ENCODE assay signal across 8 mouse cellular contexts in the genomic region with DNA sequence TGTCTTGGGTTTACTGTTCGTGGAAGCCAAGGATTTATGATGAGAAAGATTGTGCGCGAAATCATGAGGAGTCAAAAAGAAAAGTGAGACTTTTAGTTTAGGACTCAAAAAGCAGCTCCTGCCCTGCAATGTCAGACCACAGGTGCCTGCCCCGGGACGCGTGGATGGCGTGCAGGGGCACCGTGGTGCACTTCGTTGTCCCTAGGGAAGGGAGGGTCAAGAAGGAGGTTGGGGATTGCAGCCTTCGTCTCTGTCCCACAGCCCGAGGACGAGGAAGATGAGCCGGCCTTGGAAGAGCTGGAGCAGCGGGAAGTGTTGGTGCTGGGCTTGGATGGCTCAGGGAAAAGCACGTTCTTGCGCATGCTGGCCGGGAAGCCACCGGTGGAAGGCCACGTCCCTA. TPM values are rescaled to one million over a fixed set of nuclear protein-coding genes. Genes with fewer than 3 reads are reported as not detected.
A peak's percentile ranks its signal among the peaks of the same experiment; 100 is the strongest.
DNase-seq lines count a peak whose midpoint lies in the region; ATAC-seq lines count a peak whose summit lies in the region.

No protein-coding gene starts in this region.

- H3K4me1 ChIP-seq in brown adipose tissue, adult 24 weeks (ENCODE audit: control insufficient read depth, insufficient read depth, insufficient read length, low read length) = peaks cover 4% of the 10 kb centered on the region; the same call in 1 of the 2 replicates
- H3K4me1 ChIP-seq in hindbrain, embryonic 10.5 days (replicated peaks) = peaks cover 27% of the 10 kb centered on the region
- H3K4me1 ChIP-seq in midbrain, embryonic 11.5 days (ENCODE audit: control insufficient read depth, insufficient read depth, low read length) = peaks cover 8% of the 10 kb centered on the region

- peak; percentile 38; the same call in 1 of the 2 replicates for ATAC-seq in midbrain, embryonic 11.5 days (ENCODE audit: low FRiP score)

- H3K9ac ChIP-seq in midbrain, embryonic 11.5 days (ENCODE audit: low read length) = peak overlapping the region; percentile 91

- peak overlapping the region; percentile 56; the same call in 1 of the 2 replicates for H3K27ac ChIP-seq in brown adipose tissue, adult 24 weeks (replicated peaks; ENCODE audit: low read depth, low read length)
- H3K27ac ChIP-seq in hindbrain, embryonic 10.5 days = peak overlapping the region; percentile 96
- peak overlapping the region; percentile 53; the same call in 1 of the 2 replicates for H3K27ac ChIP-seq in midbrain, embryonic 11.5 days (ENCODE audit: low read depth, low read length)

- peaks cover 18% of the 10 kb centered on the region for H3K27me3 ChIP-seq in hindbrain, embryonic 10.5 days (ENCODE audit: insufficient read depth, poor library complexity, severe bottlenecking)
- no peaks in the 10 kb centered on the region for H3K27me3 ChIP-seq in midbrain, embryonic 11.5 days (ENCODE audit: control insufficient read depth, insufficient read depth, low read length)

- H3K9me3 ChIP-seq in hindbrain, embryonic 10.5 days = no peaks in the 10 kb centered on the region
- no peaks in the 10 kb centered on the region for H3K9me3 ChIP-seq in midbrain, embryonic 11.5 days (ENCODE audit: control insufficient read depth, low read length)

- H3K36me3 ChIP-seq in hindbrain, embryonic 10.5 days = peaks cover 39% of the 10 kb centered on the region
- peaks cover 4% of the 10 kb centered on the region; the same call in 1 of the 2 replicates for H3K36me3 ChIP-seq in midbrain, embryonic 11.5 days (ENCODE audit: control insufficient read depth, insufficient read depth, low read length)

- peak; percentile 20 for DNase-seq in kidney, postnatal 14 days
- DNase-seq in kidney, adult 18-20 months = no peak
- DNase-seq in hindbrain, embryonic 10.5 days (ENCODE audit: low spot score) = no peak
- DNase-seq in midbrain, embryonic 11.5 days (ENCODE audit: low spot score, missing footprints) = no peak
- DNase-seq in spleen, postnatal 36 days (ENCODE audit: low spot score in 2 of 2) = no peak
- no peak for DNase-seq in layer of hippocampus, postnatal 14 days (ENCODE audit: low spot score in 2 of 2)
- no peak for DNase-seq in frontal cortex, postnatal 14 days (ENCODE audit: low spot score in 2 of 2)

- 5% methylated on average over 19 of the region's 19 CpGs for WGBS in hindbrain, embryonic 10.5 days
- 4% methylated on average over 19 of the region's 19 CpGs for WGBS in midbrain, embryonic 11.5 days

- peak overlapping the region; percentile 87 for H3K4me3 ChIP-seq in brown adipose tissue, adult 24 weeks (ENCODE audit: insufficient read depth, low read depth, low read length)
- H3K4me3 ChIP-seq in hindbrain, embryonic 10.5 days = peak overlapping the region; percentile 96
- peak overlapping the region; percentile 94 for H3K4me3 ChIP-seq in midbrain, embryonic 11.5 days (ENCODE audit: low read depth, low read length)

- H3K4me2 ChIP-seq in midbrain, embryonic 11.5 days = peak overlapping the region; percentile 97

RNA-seq across cellular contexts. Expression of gene Arl10, which starts 0.7 kb away (rescaled TPM):
- polyA plus RNA-seq in brown adipose tissue, adult 24 weeks (2012; ENCODE audit: insufficient read depth, insufficient read length, missing spikeins) = 3.7 and 6.7 TPM in 2 replicates
- 28.8 and 35.8 TPM in 2 replicates for polyA plus RNA-seq in hindbrain, embryonic 10.5 days (2016; fragmentation: Nextera tagmentation; extraction: Ambion mirVana)
- polyA plus RNA-seq in midbrain, embryonic 11.5 days (2014; fragmentation: Nextera tagmentation; extraction: Ambion mirVana) = 28.5 and 29.7 TPM in 2 replicates
- 10 to 100 TPM; 35.4 to 39.6 TPM for total RNA-seq in layer of hippocampus, postnatal 14 days (2021)

RNA-seq across cellular contexts. Expression of gene 4833439L19Rik, which starts 10.3 kb away (rescaled TPM):
- polyA plus RNA-seq in brown adipose tissue, adult 24 weeks (2012; ENCODE audit: insufficient read depth, insufficient read length, missing spikeins) = 122 and 176 TPM in 2 replicates
- polyA plus RNA-seq in hindbrain, embryonic 10.5 days (2016; fragmentation: Nextera tagmentation; extraction: Ambion mirVana) = 228 and 273 TPM in 2 replicates
- polyA plus RNA-seq in midbrain, embryonic 11.5 days (2014; fragmentation: Nextera tagmentation; extraction: Ambion mirVana) = 263 and 264 TPM in 2 replicates
- total RNA-seq in layer of hippocampus, postnatal 14 days (2021) = 100 to 1,000 TPM; 156 to 171 TPM

RNA-seq across cellular contexts. Expression of gene Nop16, which starts 14.4 kb away (rescaled TPM):
- polyA plus RNA-seq in brown adipose tissue, adult 24 weeks (2012; ENCODE audit: insufficient read depth, insufficient read length, missing spikeins) = 16.0 and 18.0 TPM in 2 replicates
- 80.8 and 101 TPM in 2 replicates for polyA plus RNA-seq in hindbrain, embryonic 10.5 days (2016; fragmentation: Nextera tagmentation; extraction: Ambion mirVana)
- polyA plus RNA-seq in midbrain, embryonic 11.5 days (2014; fragmentation: Nextera tagmentation; extraction: Ambion mirVana) = 65.1 and 67.0 TPM in 2 replicates
- total RNA-seq in layer of hippocampus, postnatal 14 days (2021) = 10 to 100 TPM; 25.9 to 26.9 TPM

RNA-seq across cellular contexts. Expression of gene Higd2a, which starts 14.5 kb away (rescaled TPM):
- polyA plus RNA-seq in brown adipose tissue, adult 24 weeks (2012; ENCODE audit: insufficient read depth, insufficient read length, missing spikeins) = 305 and 329 TPM in 2 replicates
- polyA plus RNA-seq in hindbrain, embryonic 10.5 days (2016; fragmentation: Nextera tagmentation; extraction: Ambion mirVana) = 163 and 174 TPM in 2 replicates
- polyA plus RNA-seq in midbrain, embryonic 11.5 days (2014; fragmentation: Nextera tagmentation; extraction: Ambion mirVana) = 164 and 168 TPM in 2 replicates
- total RNA-seq in layer of hippocampus, postnatal 14 days (2021) = 100 to 1,000 TPM; 170 to 186 TPM

RNA-seq across cellular contexts. Expression of gene Cltb, which starts 35.7 kb away (rescaled TPM):
- 44.2 and 48.8 TPM in 2 replicates for polyA plus RNA-seq in brown adipose tissue, adult 24 weeks (2012; ENCODE audit: insufficient read depth, insufficient read length, missing spikeins)
- 21.4 and 35.4 TPM in 2 replicates for polyA plus RNA-seq in hindbrain, embryonic 10.5 days (2016; fragmentation: Nextera tagmentation; extraction: Ambion mirVana)
- 22.3 and 28.1 TPM in 2 replicates for polyA plus RNA-seq in midbrain, embryonic 11.5 days (2014; fragmentation: Nextera tagmentation; extraction: Ambion mirVana)
- 100 to 1,000 TPM; 306 TPM for total RNA-seq in layer of hippocampus, postnatal 14 days (2021)
